Mouse (Mus musculus) hindbrain, embryonic 14.5 days (tissue): ENCODE measurements around the gene Hoxc10. TPM values are rescaled to one million over a fixed set of nuclear protein-coding genes. Genes with fewer than 3 reads are reported as not detected.
A peak's percentile ranks its signal among the peaks of the same experiment; 100 is the strongest.

Experiments
- ATAC-seq: fragments of 200-750 bp; cut with Nextera tagmentation; 2 replicates; pipeline ENCODE4 v1.8.0; 2017; ENCODE audit warnings: moderate number of reproducible peaks, mild to moderate bottlenecking, moderate TSS enrichment, moderate library complexity; ENCODE audit not compliant: low FRiP score
- DNase-seq: peaks from one replicate; pipeline ENCODE4 v3.0.0-alpha.2; 2015; ENCODE audit warnings: low spot score
- H3K27ac ChIP-seq: fragments of 300-500 bp; sonication (generic); 2 replicates; pipeline ENCODE4 v1.5.1; 2014; ENCODE audit warnings: mild to moderate bottlenecking, moderate library complexity
- H3K27me3 ChIP-seq: fragments of 300-500 bp; sonication (generic); 2 replicates; pipeline ENCODE4 v1.6.1; 2014; ENCODE audit warnings: mild to moderate bottlenecking, low read length, mixed read lengths; ENCODE audit not compliant: control insufficient read depth, insufficient read depth
- H3K36me3 ChIP-seq: fragments of 300-500 bp; sonication (generic); replicated peaks from 2 replicates; pipeline ENCODE4 v1.6.1; 2014; ENCODE audit not compliant: control insufficient read depth, insufficient read depth
- H3K4me1 ChIP-seq: fragments of 300-500 bp; sonication (generic); replicated peaks from 2 replicates; pipeline ENCODE4 v1.6.1; 2014; ENCODE audit warnings: antibody characterized with exemption, low read length, mixed read lengths; ENCODE audit not compliant: control insufficient read depth, insufficient read depth
- H3K4me2 ChIP-seq: fragments of 300-500 bp; sonication (generic); replicated peaks from 2 replicates; pipeline ENCODE4 v1.6.1; 2014; ENCODE audit warnings: mild to moderate bottlenecking, moderate library complexity
- H3K4me3 ChIP-seq: fragments of 300-500 bp; sonication (generic); replicated peaks from 2 replicates; pipeline ENCODE4 v1.5.1; 2014; ENCODE audit warnings: mild to moderate bottlenecking, low read length
- H3K9ac ChIP-seq: fragments of 300-500 bp; sonication (generic); 2 replicates; pipeline ENCODE4 v1.6.1; 2014
- H3K9me3 ChIP-seq: fragments of 300-500 bp; sonication (generic); 2 replicates; pipeline ENCODE4 v1.6.1; 2016; ENCODE audit warnings: low read length; ENCODE audit not compliant: control insufficient read depth
- WGBS: fragments of 180-500 bp; shearing (Covaris S2); extraction: QIAGEN DNeasy Blood & Tissue Kit; methylation state at CpG from one replicate; pipeline ENCODE4 v1.1.7; 2014; 5-methylcytosine and 5-hydroxymethylcytosine counted together
- polyA plus RNA-seq: library from polyadenylated mRNA; unstranded; fragments of >200 nt; fragmentation: Nextera tagmentation; extraction: Ambion mirVana; gene quantifications from 2 replicates; pipeline ENCODE4 v1.2.1, GENCODE M21; 2014

Hoxc10 gene
- polyA plus RNA-seq, 1 experiment from 2014 or later: not detected

DNA sequence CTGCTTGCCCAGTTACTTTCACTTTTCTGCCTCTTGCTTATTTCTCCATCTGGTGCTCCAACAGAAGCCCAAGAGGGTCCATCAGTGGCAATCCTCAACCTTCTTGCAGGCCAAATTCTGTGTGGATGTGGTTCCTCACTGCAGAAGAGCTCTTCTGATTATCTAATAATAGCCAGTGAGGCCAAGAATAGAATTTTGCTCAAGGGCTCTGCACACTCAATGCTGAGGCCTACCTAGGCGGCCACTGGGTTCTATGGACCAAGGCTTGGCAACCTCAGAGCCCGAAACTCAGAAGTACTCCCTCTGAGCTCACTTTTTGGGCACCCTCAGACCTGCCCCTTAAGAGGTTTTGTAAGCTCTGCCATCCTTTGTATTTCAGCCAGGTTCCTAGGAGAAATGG lies 34.8 kb downstream of the Hoxc10 start:
- no peak overlapping the region for H3K4me2 ChIP-seq
- H3K4me1 ChIP-seq: 0 out of 2 replicates have a peak, but pooled peaks cover 4% of the 10 kb centered on the region
- H3K27ac ChIP-seq: no peak overlapping the region

GRCm38 (mm10) chr15:103002156-103002555 lies 35.6 kb downstream of the Hoxc10 start:
- Histone ChIP-seq H3K36me3 (no peaks in the 10 kb centered on the region), H3K4me2 (no peak overlapping the region), H3K9ac (no peak overlapping the region), H3K9me3 (no peaks in the 10 kb centered on the region), H3K27me3 (peaks cover 100% of the 10 kb centered on the region), H3K4me3 (no peak overlapping the region), H3K4me1 (0 out of 2 replicates have a peak, but pooled peaks cover 4% of the 10 kb centered on the region), H3K27ac (no peak overlapping the region)
- DNase-seq (no peak), ATAC-seq (no peak)
- 4% methylated on average over 4 of the region's 4 CpGs for WGBS

More for the DNA sequence above, 34.8 kb downstream of the Hoxc10 start:
- no peak overlapping the region for H3K9ac ChIP-seq
- peaks cover 100% of the 10 kb centered on the region for H3K27me3 ChIP-seq
- no peak for DNase-seq
- no peak overlapping the region for H3K4me3 ChIP-seq
- H3K36me3 ChIP-seq: no peaks in the 10 kb centered on the region
- 19% methylated on average over 2 of the region's 2 CpGs for WGBS
- ATAC-seq: no peak
- H3K9me3 ChIP-seq: no peaks in the 10 kb centered on the region

DNA sequence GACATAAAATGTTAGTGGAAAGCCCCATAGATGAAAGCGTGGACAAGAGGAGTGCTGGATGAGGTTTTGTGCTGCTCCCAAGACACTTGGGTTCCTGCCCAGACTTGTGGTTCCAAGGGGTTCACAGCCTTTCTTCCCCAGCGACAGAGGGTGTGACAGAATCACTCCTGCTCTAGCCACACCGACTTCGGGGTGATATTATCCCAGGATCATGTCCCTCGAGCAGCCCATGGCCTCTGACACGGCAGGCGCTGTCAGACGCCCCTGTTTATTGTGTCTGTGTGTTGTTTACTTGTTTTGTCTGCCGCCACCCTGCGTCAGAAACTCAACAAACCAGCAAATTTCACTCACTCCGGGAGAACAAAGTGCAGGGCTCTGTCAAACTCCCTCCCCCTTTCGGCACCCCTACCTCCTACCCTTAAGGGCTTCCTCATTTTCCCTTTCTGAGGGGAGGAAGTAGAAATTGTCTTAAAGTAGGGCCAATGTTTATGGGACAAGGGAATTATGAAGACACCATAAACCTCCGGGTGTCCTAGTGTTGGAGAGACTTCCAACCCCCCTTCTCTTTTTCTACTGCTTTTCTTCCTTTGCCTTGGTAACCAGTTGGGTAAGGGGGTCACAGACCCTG lies 36.3 kb downstream of the Hoxc10 start:
- H3K27ac ChIP-seq: no peak overlapping the region
- H3K4me1 ChIP-seq: 0 out of 2 replicates have a peak, but pooled peaks cover 4% of the 10 kb centered on the region
- DNase-seq: no peak
- no peaks in the 10 kb centered on the region for H3K9me3 ChIP-seq
- 4% methylated on average over 13 of the region's 13 CpGs for WGBS
- no peak for ATAC-seq
- no peak overlapping the region for H3K4me3 ChIP-seq
- H3K9ac ChIP-seq: no peak overlapping the region
- H3K27me3 ChIP-seq: peaks cover 100% of the 10 kb centered on the region
- H3K36me3 ChIP-seq: no peaks in the 10 kb centered on the region
- no peak overlapping the region for H3K4me2 ChIP-seq

DNA sequence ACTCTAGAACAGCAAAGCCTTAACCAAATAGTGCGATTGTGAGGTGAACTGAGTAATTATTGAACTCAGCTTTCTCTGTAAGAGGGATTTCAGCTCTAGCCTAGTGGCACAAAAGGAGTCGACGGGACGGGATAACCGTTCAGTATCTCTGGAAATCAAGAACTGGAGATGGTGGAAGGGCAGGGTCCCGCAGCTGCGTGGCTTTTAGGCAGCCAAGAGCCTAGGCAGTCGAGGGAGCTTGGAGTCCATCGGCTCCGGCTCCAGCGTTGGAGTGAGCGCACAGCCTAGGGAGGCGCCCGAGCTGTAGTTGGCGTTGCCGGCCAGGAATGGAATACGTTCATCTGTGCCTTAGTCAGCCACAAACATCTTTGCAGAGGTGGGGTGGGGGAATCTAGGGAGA lies 38.7 kb downstream of the Hoxc10 start:
- Histone ChIP-seq H3K9me3 (no peaks in the 10 kb centered on the region), H3K9ac (no peak overlapping the region), H3K36me3 (no peaks in the 10 kb centered on the region), H3K4me3 (no peak overlapping the region), H3K27ac (no peak overlapping the region), H3K27me3 (peaks cover 100% of the 10 kb centered on the region), H3K4me2 (no peak overlapping the region), H3K4me1 (no peaks in the 10 kb centered on the region)
- WGBS: under 1% methylated on average over 17 of the region's 17 CpGs
- DNase-seq (no peak), ATAC-seq (no peak)

- DNase-seq (no peak), ATAC-seq (no peak)
- Histone ChIP-seq H3K36me3 (no peaks in the 10 kb centered on the region), H3K4me2 (no peak overlapping the region), H3K4me1 (no peaks in the 10 kb centered on the region), H3K9ac (no peak overlapping the region), H3K4me3 (no peak overlapping the region), H3K9me3 (no peaks in the 10 kb centered on the region), H3K27ac (no peak overlapping the region), H3K27me3 (peaks cover 100% of the 10 kb centered on the region)
- 3% methylated on average over 5 of the region's 5 CpGs for WGBS
These were observed 39.2 kb downstream of the Hoxc10 start for GRCm38 (mm10) chr15:103005797-103006196.

- 4% methylated on average over 1 of the region's 1 CpGs for WGBS
- Histone ChIP-seq H3K27ac (no peak overlapping the region), H3K4me3 (no peak overlapping the region), H3K36me3 (no peaks in the 10 kb centered on the region), H3K4me1 (no peaks in the 10 kb centered on the region), H3K4me2 (no peak overlapping the region), H3K9ac (no peak overlapping the region), H3K9me3 (no peaks in the 10 kb centered on the region), H3K27me3 (peaks cover 100% of the 10 kb centered on the region)
- no peak for DNase-seq
- no peak for ATAC-seq
These were observed 39.7 kb downstream of the Hoxc10 start for GRCm38 (mm10) chr15:103006326-103006725.

GRCm38 (mm10) chr15:103009265-103010111 lies 42.9 kb downstream of the Hoxc10 start:
- Histone ChIP-seq H3K9me3 (no peaks in the 10 kb centered on the region), H3K4me1 (0 out of 2 replicates have a peak, but pooled peaks cover 4% of the 10 kb centered on the region), H3K9ac (peak overlapping the region; percentile 37; the same call in 1 of the 2 replicates), H3K4me3 (peak overlapping the region; percentile 22), H3K4me2 (peak overlapping the region; percentile 30), H3K27ac (no peak overlapping the region), H3K27me3 (peaks cover 98% of the 10 kb centered on the region), H3K36me3 (no peaks in the 10 kb centered on the region)
- ATAC-seq: no peak
- 2% methylated on average over 27 of the region's 27 CpGs for WGBS
- DNase-seq: no peak

- H3K9ac ChIP-seq: peak overlapping the region; percentile 37; the same call in 1 of the 2 replicates
- WGBS: 2% methylated on average over 31 of the region's 31 CpGs
- no peaks in the 10 kb centered on the region for H3K36me3 ChIP-seq
- H3K27me3 ChIP-seq: peaks cover 98% of the 10 kb centered on the region
- ATAC-seq: no peak
- no peaks in the 10 kb centered on the region for H3K9me3 ChIP-seq
- DNase-seq: no peak
- H3K27ac ChIP-seq: no peak overlapping the region; the same call in 1 of the 2 replicates
- peak overlapping the region; percentile 22 for H3K4me3 ChIP-seq
- H3K4me1 ChIP-seq: 0 out of 2 replicates have a peak, but pooled peaks cover 4% of the 10 kb centered on the region
- H3K4me2 ChIP-seq: peak overlapping the region; percentile 30
These were observed 43.7 kb downstream of the Hoxc10 start for GRCm38 (mm10) chr15:103010112-103010846.
